Mouse (Mus musculus) CH12.LX (cell line): ENCODE results near the gene Dtnb. TPM values are rescaled to one million over a fixed set of nuclear protein-coding genes. Genes with fewer than 3 reads are reported as not detected.

ENCODE experiments used
- DNase-seq: peaks from one replicate; pipeline ENCODE4 v3.0.0-alpha.2; 2013; ENCODE audit errors: extremely low read depth
- H3K27ac ChIP-seq: 2 replicates; pipeline ENCODE4 v1.5.1; 2012; ENCODE audit warnings: low read depth, mild to moderate bottlenecking, control low read depth, moderate library complexity; ENCODE audit not compliant: insufficient read depth
- H3K27me3 ChIP-seq: replicated peaks from 2 replicates; pipeline ENCODE3; 2012; ENCODE audit warnings: inconsistent platforms
- H3K36me3 ChIP-seq, 2 experiments: replicated peaks in 1 of 2; 2 replicates each; pipeline versions ENCODE3 to v1.6.1; 2012; ENCODE audit warnings: inconsistent platforms in 1 of 2, low read length in 1 of 2, mild to moderate bottlenecking in 1 of 2, mixed read lengths in 1 of 2, moderate library complexity in 1 of 2; ENCODE audit not compliant: control insufficient read depth in 1 of 2, insufficient read depth in 1 of 2
- H3K4me1 ChIP-seq, 2 experiments: 2 replicates each; pipeline ENCODE4 v1.6.1; 2012; ENCODE audit warnings: inconsistent platforms in 1 of 2, moderate library complexity in 1 of 2; ENCODE audit not compliant: insufficient read depth in 2 of 2, control insufficient read depth in 1 of 2
- H3K4me2 ChIP-seq: 2 replicates; pipeline ENCODE4 v1.6.1; 2012; ENCODE audit warnings: low read depth, mild to moderate bottlenecking, control low read depth; ENCODE audit not compliant: poor library complexity, insufficient read depth, severe bottlenecking
- H3K4me3 ChIP-seq, 3 experiments: fragments of 150-350 bp in 1 of 3; sonication (generic) in 1 of 3; replicated peaks in 1 of 3; 2 replicates each; pipeline versions ENCODE3 to v1.5.1; 2011 to 2012; ENCODE audit warnings: low read depth in 2 of 3, low read length in 2 of 3, mild to moderate bottlenecking in 2 of 3, moderate library complexity in 2 of 3, control low read depth in 1 of 3, improper control_type of control experiment in 1 of 3, inconsistent platforms in 1 of 3, mixed read lengths in 1 of 3; ENCODE audit not compliant: poor library complexity in 1 of 3
- H3K79me2 ChIP-seq: replicated peaks from 2 replicates; pipeline ENCODE4 v1.6.1; 2012; ENCODE audit warnings: mild to moderate bottlenecking, moderate library complexity; ENCODE audit not compliant: control insufficient read depth, poor library complexity, insufficient read depth, severe bottlenecking; ENCODE audit errors: extremely low read depth
- H3K9ac ChIP-seq: 2 replicates; pipeline ENCODE4 v1.6.1; 2012; ENCODE audit warnings: low read depth, mild to moderate bottlenecking, control low read depth, moderate library complexity; ENCODE audit not compliant: insufficient read depth
- H3K9me3 ChIP-seq: replicated peaks from 2 replicates; pipeline ENCODE3; 2012; ENCODE audit warnings: low read length, inconsistent platforms, mixed read lengths
- CHD1 ChIP-seq: IDR thresholded peaks from 2 replicates; pipeline ENCODE4 v1.6.1; 2012; ENCODE audit warnings: low read depth, low read length, improper control_type of control experiment, inconsistent platforms
- ELF1 ChIP-seq: IDR thresholded peaks from 2 replicates; pipeline ENCODE4 v1.6.1; 2014; ENCODE audit warnings: low read depth, mild to moderate bottlenecking, inconsistent platforms, low read length, improper control_type of control experiment
- ETS1 ChIP-seq: conservative IDR thresholded peaks from 2 replicates; pipeline ENCODE4 v1.6.1; 2012; ENCODE audit warnings: low read depth, mild to moderate bottlenecking, inconsistent platforms, low read length, improper control_type of control experiment, moderate library complexity
- GABPA ChIP-seq: IDR thresholded peaks from 2 replicates; pipeline ENCODE4 v1.6.1; 2012; ENCODE audit warnings: low read depth, low read length, improper control_type of control experiment, inconsistent platforms; ENCODE audit not compliant: insufficient replicate concordance
- IRF4 ChIP-seq: IDR thresholded peaks from 2 replicates; pipeline ENCODE4 v1.6.1; 2014; ENCODE audit warnings: low read depth, mild to moderate bottlenecking, inconsistent platforms, low read length, improper control_type of control experiment
- JUN ChIP-seq: IDR thresholded peaks from 2 replicates; pipeline ENCODE4 v1.6.1; 2011; ENCODE audit warnings: low read depth, mild to moderate bottlenecking, low read length, improper control_type of control experiment, moderate library complexity; ENCODE audit not compliant: insufficient read depth
- JUND ChIP-seq: conservative IDR thresholded peaks from 2 replicates; pipeline ENCODE4 v1.6.1; 2011; ENCODE audit warnings: low read depth, low read length, improper control_type of control experiment
- KAT2A ChIP-seq: IDR thresholded peaks from 2 replicates; pipeline ENCODE4 v1.6.1; 2012; ENCODE audit warnings: low read length, improper control_type of control experiment, inconsistent platforms; ENCODE audit not compliant: insufficient replicate concordance
- MAFK ChIP-seq: IDR thresholded peaks from 2 replicates; pipeline ENCODE4 v1.6.1; 2011; ENCODE audit warnings: low read length, improper control_type of control experiment; ENCODE audit not compliant: insufficient replicate concordance
- MEF2A ChIP-seq: IDR thresholded peaks from 2 replicates; pipeline ENCODE4 v1.6.1; 2014; ENCODE audit warnings: low read depth, mild to moderate bottlenecking, inconsistent platforms, low read length, improper control_type of control experiment, borderline replicate concordance
- MXI1 ChIP-seq: IDR thresholded peaks from 2 replicates; pipeline ENCODE4 v1.6.1; 2011; ENCODE audit warnings: mild to moderate bottlenecking, low read depth, low read length, improper control_type of control experiment
- MYC ChIP-seq: IDR thresholded peaks from 2 replicates; pipeline ENCODE4 v1.6.1; 2011; ENCODE audit warnings: low read depth, mild to moderate bottlenecking, improper control_type of control experiment, low read length
- NELFE ChIP-seq: IDR thresholded peaks from 2 replicates; pipeline ENCODE4 v1.6.1; 2011; ENCODE audit warnings: low read depth, low read length, improper control_type of control experiment
- POLR2AphosphoS2 ChIP-seq: IDR thresholded peaks from 2 replicates; pipeline ENCODE4 v1.6.1; 2011; ENCODE audit warnings: low read depth, low read length, improper control_type of control experiment
- RAD21 ChIP-seq: IDR thresholded peaks from 2 replicates; pipeline ENCODE4 v1.6.1; 2011; ENCODE audit warnings: low read depth, mild to moderate bottlenecking, low read length, improper control_type of control experiment, moderate library complexity
- SMC3 ChIP-seq: IDR thresholded peaks from 2 replicates; pipeline ENCODE4 v1.6.1; 2011; ENCODE audit warnings: low read depth, low read length, improper control_type of control experiment
- TBP ChIP-seq: conservative IDR thresholded peaks from 2 replicates; pipeline ENCODE4 v1.6.1; 2011; ENCODE audit warnings: low read depth, low read length, improper control_type of control experiment
- TCF12 ChIP-seq: IDR thresholded peaks from 2 replicates; pipeline ENCODE4 v1.6.1; 2014; ENCODE audit warnings: low read depth, mild to moderate bottlenecking, inconsistent platforms, low read length, improper control_type of control experiment
- UBTF ChIP-seq: IDR thresholded peaks from 2 replicates; pipeline ENCODE4 v1.6.1; 2012; ENCODE audit warnings: low read depth, mild to moderate bottlenecking, inconsistent platforms, low read length, improper control_type of control experiment, moderate library complexity
- USF1 ChIP-seq: IDR thresholded peaks from 2 replicates; pipeline ENCODE4 v1.6.1; 2014; ENCODE audit warnings: low read depth, mild to moderate bottlenecking, inconsistent platforms, low read length, improper control_type of control experiment
- ZC3H11A ChIP-seq: IDR thresholded peaks from 2 replicates; pipeline ENCODE4 v1.6.1; 2012; ENCODE audit warnings: low read depth, mild to moderate bottlenecking, inconsistent platforms, low read length, improper control_type of control experiment
- ZMIZ1 ChIP-seq: IDR thresholded peaks from 2 replicates; pipeline ENCODE4 v1.6.1; 2012; ENCODE audit warnings: low read depth, mild to moderate bottlenecking, inconsistent platforms, low read length, improper control_type of control experiment
- dilution Hi-C: fragments of 300-500 bp; cut with MboI; formaldehyde crosslinking; loops from 2 replicates; pipeline ENCODE4 v1.14.3; 2020; ENCODE audit warnings: low sequenced_read_pairs; ENCODE audit not compliant: extremely low pct_unique_long_range_greater_than_20kb, extremely low pct_ligation_motif_present
- in situ Hi-C: fragments of 300-500 bp; cut with MboI; formaldehyde crosslinking; loops from 3 replicates; pipeline ENCODE4 v1.14.3; 2019; ENCODE audit warnings: low sequenced_read_pairs, low pct_ligation_motif_present, low pct_unique_long_range_greater_than_20kb, mixed read lengths
- polyA plus RNA-seq: library from polyadenylated mRNA; unstranded; fragments of >175 nt; gene quantifications from 2 replicates; pipeline ENCODE4 v1.2.1, GENCODE M21; 2012; ENCODE audit warnings: low read depth; ENCODE audit not compliant: insufficient read length
- total RNA-seq, 2 experiments: library from RNA; depleted of rRNA; stranded (reverse); fragments of 300-350 nt in 1 of 2; fragments of >200 nt in 1 of 2; gene quantifications; 2 replicates each; pipeline ENCODE4 v1.2.3; 2012 to 2014

The Dtnb gene
- total and polyA plus RNA-seq, 3 experiments: 8.1 to 26.0 (median 17.4) TPM

DNA sequence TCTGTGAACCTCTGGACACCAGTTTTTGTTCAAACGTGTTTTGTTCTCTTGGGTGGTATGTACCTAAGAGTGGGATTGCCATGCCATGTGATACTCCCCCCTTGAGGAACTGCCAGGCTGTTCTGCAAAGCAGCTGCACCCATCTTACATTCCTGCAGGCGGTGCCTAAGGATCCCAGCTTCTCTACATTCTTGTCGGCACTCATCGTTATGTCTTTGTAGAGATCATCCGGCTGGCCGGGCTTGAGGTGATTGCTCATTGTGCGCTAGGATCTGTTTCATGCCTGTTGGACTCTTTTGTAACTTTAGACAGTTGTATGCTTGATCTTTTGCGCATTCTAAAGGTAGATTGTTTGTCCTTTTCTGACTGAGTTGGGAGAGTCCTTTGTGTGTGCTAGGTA is 195.2 kb downstream of the Dtnb start:
- H3K9me3 ChIP-seq: no peaks in the 10 kb centered on the region
- DNase-seq: no peak
- dilution Hi-C loops: no loop called here
- H3K27ac ChIP-seq: no peak overlapping the region
- H3K27me3 ChIP-seq: no peaks in the 10 kb centered on the region
- no peaks in the 10 kb centered on the region for H3K36me3 ChIP-seq
- TF ChIP-seq MEF2A (no peak), JUND (no peak), KAT2A (no peak), ETS1 (no peak), USF1 (no peak), MAFK (no peak)
- peaks cover 9 to 27% of the 10 kb centered on the region in 2 experiments for H3K4me1 ChIP-seq
- no peak overlapping the region for H3K4me2 ChIP-seq
- no peaks in the 10 kb centered on the region for H3K79me2 ChIP-seq
- in situ Hi-C loops: no loop called here
- no peak overlapping the region for H3K9ac ChIP-seq
- H3K4me3 ChIP-seq: no peak overlapping the region

- Histone ChIP-seq H3K27me3 (no peaks in the 10 kb centered on the region), H3K9ac (no peak overlapping the region), H3K27ac (no peak overlapping the region), H3K4me3 (no peak overlapping the region), H3K9me3 (no peaks in the 10 kb centered on the region), H3K4me1 (peaks cover 13 to 37% of the 10 kb centered on the region in 2 experiments), H3K4me2 (no peak overlapping the region), H3K36me3 (peaks cover 0 to 9% of the 10 kb centered on the region in 2 experiments), H3K79me2 (no peaks in the 10 kb centered on the region)
- DNase-seq: no peak
- in situ Hi-C loops: no loop called here
- dilution Hi-C loops: no loop called here
- TF ChIP-seq GABPA (no peak), ZMIZ1 (no peak), POLR2AphosphoS2 (no peak), JUN (no peak), ELF1 (no peak), MEF2A (no peak), NELFE (no peak), TBP (no peak), CHD1 (no peak), MYC (no peak), ETS1 (no peak), USF1 (no peak), TCF12 (no peak), MXI1 (no peak), SMC3 (no peak), ZC3H11A (no peak), JUND (no peak), IRF4 (no peak), RAD21 (no peak), UBTF (no peak)
These were observed 196.2 kb downstream of the Dtnb start for GRCm38 (mm10) chr12:3768391-3768790.
